Mouse (Mus musculus): ENCODE results near the gene Cybc1.

The Cybc1 gene

DNA sequence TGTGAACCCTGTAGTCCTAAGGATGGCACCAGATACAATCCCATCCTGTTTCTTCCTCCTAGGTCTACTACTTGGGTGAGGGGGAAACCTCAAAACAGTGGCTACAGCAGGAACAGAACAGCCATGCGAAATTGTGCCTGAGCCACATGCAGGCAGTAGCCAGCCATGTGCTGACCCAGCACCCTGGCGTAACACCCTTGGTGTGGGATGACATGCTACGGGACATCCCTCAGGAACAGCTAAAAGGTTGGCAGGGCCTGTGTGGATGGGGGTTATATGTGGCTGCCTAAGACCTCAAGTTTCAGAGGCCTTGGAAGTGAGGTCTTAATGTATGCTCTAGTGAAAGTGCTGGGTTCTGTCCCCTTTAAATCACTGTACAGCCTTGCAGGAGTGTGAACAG lies 12.3 kb downstream of the Cybc1 start:
- no peak for DNase-seq (ENCODE audit: low spot score)

DNA sequence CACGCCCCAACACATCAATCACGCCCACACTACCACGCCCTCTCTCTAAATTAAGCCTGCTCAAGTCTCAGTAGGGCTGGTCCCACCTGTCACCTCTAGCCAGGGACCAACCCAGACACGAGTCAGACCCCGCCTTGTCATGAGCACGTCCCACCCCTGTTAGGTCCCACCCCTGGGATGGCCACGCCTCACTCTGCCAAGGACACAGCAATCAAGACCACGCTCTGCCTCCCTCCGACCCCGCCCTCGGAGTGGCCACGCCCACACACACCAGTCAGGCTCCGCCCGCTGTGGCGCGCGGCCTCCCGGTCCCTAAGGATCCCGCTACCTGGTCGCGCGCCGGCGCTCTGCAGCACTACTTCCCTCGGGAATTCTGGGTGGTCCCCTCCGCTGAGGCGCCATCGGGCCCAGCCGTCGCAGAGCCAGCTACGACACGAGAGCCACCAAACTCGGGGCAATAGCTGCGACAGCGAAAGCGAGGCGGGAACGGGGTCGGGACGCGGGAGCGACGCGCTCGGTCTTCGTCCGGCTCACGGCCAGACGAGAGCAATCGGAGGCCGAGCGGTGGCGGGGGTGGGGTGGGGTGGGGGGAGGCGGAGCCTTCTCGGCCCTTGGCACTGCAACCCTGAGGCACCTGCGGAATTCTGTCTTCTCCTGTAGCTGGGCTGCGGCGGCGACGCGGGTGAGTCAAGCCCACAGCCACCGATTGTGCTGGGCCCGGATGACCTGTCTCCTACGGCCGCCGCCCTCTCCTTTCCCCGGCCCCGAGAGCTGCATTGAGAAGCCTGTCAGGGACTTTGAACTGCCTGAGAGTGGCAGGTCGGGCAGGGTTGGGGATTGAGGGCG lies 24.7 kb downstream of the Cybc1 start, which contains the start of the genes Hexdc and Ogfod3:
Gene Hexdc (plus strand): TSS at position 273 of the 846 bp plus-strand sequence.
Gene Ogfod3 (minus strand): TSS at position 551 of the 846 bp plus-strand sequence.
- peak; percentile 90 for DNase-seq (ENCODE audit: low spot score)

DNA sequence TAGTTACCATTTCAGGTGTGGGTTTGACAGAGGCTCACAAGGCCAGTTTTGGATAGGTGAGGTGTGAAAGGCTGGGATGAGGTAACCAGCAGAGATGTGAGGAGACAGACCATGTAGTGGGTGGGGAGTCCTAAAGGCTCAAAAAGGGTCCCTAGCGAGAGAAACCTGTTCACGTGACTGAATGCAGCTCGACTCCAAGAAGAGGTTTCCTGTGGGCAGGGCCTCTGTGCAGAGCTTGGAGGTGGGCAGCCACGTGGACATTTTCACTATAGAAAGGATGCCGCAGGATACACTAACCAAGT lies 25.3 kb downstream of the Cybc1 start:
- DNase-seq (ENCODE audit: low spot score) = no peak

DNA sequence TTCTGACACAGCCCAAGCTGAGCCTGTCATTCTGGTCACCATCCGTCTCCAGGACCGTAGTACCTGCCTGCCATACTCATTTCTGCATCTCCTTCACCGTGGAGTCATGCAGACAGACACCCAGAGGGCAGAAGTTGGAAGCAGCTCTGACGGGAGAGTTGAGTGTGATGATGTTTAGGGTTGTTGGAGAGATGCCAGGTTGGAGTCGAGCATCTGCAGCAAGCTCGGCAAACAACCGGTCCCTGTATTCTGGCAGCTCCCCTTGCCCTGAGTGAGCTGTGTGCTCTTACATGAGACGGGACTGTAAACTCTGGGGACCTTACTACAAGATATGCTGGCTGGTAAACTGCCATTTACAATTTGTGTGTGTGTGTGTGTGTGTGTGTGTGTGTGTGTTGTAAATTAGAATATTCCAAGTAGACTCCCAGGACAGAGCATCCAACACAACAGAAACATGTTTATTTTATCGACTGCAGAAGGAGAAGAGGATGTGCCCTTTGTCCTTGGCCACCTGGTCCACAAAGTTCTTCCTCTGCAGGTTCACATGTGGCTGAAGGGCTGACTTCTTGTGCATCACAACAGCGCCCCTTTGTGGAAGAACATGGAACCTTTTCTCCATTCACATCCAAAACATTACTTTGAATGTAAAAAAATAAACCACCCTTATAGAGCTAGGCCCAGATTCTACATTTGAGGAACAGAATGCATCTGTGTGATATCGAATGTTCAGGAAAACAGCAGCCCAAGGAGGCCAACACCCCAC lies 27.5 kb downstream of the Cybc1 start:
- no peak for DNase-seq (ENCODE audit: low spot score)

DNA sequence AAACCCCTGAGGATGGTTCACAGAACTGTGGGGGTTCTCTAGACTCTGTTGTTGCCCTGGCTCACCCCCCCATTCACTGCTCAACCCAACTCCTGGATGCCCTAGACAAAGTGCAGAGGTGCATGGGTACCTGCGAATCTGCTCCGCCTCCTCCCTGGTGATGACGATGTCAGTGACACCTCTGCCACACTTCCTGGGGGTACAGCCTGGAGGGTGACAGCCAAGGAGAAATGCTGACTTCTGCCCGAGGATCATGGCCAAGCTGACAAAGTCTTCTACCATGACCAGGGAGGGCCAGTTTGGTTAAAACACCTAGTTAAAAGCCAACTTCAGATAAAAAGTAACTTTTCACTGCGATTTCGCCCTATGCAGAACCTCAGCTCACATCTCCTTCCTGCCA lies 28.3 kb downstream of the Cybc1 start:
- DNase-seq (ENCODE audit: low spot score) = no peak

DNA sequence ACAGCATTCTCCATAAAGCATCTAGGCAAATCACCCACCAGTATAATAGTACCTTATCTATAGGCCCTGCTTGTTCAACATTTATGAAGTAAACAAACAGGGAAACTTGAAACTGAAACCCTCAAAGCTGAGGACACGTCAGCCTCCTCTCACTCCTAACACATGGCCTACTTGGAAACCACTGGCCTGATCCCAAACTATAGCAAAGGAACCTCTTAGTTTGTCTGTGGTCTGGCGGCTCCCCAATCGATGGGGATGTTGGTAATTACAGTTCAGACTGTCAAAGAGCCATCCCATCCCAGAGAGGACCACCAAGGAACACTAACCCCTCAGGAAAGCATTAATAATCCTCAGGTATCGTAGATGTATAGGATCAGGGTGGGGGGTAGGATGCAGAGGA lies 29.3 kb downstream of the Cybc1 start:
- no peak for DNase-seq (ENCODE audit: low spot score)

DNA sequence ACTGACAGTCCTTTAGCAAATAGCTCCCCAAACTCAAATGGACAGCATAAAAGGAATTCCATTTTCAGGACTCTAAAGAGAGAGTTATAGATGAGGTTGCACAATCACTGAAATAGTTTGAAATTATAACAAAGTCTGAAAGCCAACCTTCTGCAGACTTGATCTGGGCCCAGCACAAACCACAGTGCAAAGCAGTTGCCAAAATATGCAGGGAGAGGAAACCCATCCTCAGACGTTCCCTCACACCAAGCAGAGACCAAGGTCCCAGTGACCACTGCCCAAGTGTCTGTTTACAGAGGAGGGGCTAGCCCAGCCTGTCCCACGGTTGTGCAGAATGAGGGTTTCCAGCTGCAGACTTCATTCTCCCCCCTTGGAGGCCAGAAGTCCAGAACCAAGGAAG lies 30.5 kb downstream of the Cybc1 start:
- no peak for DNase-seq (ENCODE audit: low spot score)

DNA sequence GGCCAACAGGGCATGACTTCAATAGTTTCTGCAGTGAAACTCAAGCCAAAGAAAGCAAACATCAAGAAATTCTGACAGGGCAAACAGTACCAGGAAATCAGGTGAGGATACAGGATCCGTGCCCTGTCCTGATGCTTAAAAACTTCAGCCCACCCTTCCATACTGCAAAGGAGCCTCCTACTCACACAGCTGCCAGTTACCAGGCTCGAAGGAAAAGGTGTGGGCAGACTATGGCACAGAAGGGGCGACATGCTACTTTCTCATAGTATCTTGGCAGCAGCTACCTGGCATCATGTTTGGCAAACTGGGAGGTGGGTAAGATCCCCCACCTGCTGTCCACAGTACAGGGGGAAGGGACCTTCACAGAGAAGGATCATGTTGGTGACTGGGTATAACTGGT lies 35.7 kb downstream of the Cybc1 start:
- DNase-seq (ENCODE audit: low spot score) = no peak

DNA sequence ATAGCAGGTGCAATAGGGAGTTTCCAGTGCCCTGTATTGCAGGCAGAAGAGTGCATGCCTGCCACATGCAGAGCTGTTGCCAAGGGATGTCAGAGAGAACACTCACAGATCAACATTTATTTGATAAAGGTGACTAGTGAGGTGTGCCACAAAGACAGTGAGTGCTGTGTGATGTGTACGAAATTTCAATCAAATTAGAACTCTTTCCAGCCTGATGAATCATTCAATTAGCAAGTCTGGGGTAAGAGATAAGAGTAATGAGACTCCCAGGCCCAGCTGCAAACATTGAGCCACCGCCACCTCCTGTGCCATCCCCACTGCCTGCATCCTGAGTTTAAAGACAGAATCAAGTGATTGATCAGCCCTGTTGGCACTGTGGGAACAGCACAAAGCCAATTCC lies 36.4 kb downstream of the Cybc1 start:
- no peak for DNase-seq (ENCODE audit: low spot score)

DNA sequence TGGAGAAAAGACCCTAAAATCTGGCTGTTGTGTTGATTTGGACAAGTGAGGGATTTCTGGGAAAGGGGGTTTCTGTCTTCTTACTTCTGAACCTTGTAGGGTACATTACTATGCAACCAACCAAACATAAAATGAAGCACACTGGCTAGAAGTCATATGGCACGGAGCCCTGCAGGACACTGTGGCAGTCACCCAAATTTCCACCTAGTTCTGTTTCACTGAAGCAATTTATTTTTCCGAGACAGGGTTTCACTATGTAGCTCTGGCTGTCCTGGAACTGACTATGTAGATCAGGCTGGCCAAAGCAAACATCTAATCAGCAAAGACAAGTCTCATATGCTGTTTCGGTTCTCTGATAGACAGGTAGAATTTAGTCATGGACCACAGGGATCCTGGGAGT lies 39.4 kb downstream of the Cybc1 start:
- no peak for DNase-seq (ENCODE audit: low spot score)

DNA sequence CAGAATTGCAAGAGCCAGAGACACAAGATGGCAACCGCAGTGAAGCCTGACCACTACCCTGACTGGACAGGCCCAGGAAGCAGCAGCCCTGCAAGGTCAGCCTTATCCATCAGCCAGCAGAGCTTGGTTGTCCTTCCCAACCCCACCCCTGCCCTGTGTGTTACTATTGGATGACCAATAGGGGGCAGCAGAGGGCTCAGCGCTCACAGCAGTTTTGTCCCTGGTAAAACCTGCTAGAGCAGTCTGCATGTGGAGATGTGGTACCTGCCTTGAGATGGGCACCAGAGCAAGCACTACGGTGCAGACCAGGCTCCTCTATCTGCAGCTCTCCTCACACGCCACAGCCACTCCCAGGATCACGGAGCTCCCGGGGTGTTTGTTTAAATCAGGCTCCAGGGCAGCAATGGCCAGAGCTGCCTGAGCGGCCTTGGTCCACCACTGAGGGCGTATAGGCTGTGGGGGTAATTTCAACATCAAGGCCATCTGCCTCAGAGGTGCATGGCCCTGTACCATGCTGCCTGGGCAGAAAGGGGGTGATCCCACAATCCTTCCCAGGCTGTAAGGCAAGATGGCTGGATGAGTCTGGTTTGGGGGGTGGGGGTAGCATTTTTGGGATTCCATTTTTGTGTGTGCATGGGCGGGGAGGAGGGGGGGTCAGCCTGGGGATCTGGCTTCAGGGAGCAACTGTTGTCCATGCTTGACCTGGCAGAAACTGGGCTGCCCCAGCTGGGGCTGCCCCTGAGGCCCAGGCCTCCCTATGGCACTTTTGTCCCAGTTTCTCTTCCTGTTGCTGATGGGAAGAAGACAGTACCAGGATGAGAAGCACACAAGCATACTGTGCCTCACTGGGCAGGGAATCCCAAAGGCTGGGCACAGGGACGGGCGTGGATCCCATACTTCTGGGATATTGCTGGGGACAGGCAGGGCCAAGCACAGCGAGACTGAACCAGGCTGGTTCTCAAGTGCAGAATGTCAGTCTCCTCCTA lies 52.5 kb downstream of the Cybc1 start:
- DNase-seq (ENCODE audit: low spot score) = no peak

DNA sequence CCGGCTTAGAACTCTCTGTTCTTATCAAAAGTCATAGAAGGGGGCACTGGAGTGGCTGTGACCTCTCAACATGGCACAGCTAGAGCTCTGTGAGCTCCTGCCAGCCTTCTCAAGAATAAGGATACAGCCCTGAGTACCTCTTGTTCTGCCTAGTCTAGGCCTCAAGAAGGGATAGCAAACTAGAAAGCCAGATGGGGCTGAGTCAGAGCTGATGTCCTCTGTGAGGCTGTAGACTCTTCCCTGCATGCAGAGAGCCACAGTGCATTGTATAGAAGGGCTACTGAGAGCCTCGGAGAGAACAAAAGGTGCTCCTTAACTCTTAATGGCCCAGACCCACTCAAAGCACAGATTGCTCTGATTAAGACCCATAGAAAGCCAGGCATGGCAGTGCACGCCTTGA lies 54.9 kb downstream of the Cybc1 start:
- DNase-seq (ENCODE audit: low spot score) = no peak

DNA sequence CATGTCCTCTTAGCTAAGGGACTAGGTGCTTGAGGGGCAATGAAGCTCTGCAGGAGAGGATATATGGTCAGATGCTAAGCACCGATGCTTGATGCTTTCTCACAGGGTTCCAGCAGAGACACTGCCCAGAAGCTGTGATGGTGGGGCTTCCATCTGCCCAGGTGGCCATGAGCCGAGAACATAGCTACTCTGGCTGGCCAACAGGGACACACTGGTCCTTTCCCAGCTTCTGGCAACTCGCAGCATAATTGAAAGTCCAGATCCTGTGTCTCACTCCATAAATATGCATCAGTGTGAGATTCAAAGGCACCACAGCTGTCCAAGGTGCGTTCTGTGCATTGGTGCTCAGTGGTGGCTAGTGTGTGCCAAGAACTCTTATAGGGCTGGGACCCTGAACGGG lies 55.9 kb downstream of the Cybc1 start:
- DNase-seq (ENCODE audit: low spot score) = no peak

All from left cerebral cortex, adult 11 months (tissue).